ENCODE assay signal across 16 mouse cellular contexts in the genomic region with DNA sequence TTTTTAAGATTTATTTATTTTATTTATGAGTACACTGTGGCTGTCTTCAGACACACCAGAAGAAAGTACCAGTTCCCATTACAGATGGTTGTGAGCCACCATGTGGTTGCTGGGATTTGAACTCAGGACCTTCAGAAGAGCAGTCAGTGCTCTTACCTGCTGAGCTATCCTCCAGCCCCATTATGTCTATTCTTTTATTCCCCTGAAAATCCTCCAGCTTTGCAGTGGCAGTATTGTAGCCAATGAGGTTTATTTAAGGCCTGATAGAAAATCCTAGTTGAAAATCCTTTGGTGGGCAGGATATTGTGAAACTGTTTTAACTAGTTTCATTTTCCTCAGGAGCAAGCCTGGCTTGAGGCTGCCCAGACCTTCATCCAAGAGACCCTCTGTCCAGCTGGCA.
"Had no signal": no experiment of that assay in that cellular context is flagged by ENCODE, and none has a peak within 500 bp of the region (broad histone marks: within the 10 kb centered on the region; RNA-seq: fewer than 3 reads in every experiment).

No protein-coding gene starts in this region.

- DNase-seq: retina, postnatal 1 day; right cerebral cortex, adult 18-20 months; right cerebral cortex, postnatal 14 days; right cerebral cortex, postnatal 25 days; right cerebral cortex, postnatal 4 days; spleen, adult 18-20 months; thymus, adult 18-20 months; thymus, adult 2 months; thymus, postnatal 14 days; thymus, postnatal 25 days; thymus, postnatal 36 days; thymus, postnatal 4 days had no signal

- H3K4me2 ChIP-seq: neural tube, embryonic 13.5 days; neural tube, embryonic 15.5 days; stomach, embryonic 15.5 days had no signal

- H3K27ac ChIP-seq: neural tube, embryonic 13.5 days; neural tube, embryonic 15.5 days; stomach, embryonic 15.5 days; stomach, postnatal 0 days had no signal

- H3K9ac ChIP-seq: neural tube, embryonic 13.5 days; neural tube, embryonic 15.5 days; stomach, embryonic 15.5 days had no signal

- H3K4me3 ChIP-seq: neural tube, embryonic 13.5 days; neural tube, embryonic 15.5 days; stomach, embryonic 15.5 days had no signal

- H3K9me3 ChIP-seq: neural tube, embryonic 13.5 days; neural tube, embryonic 15.5 days; stomach, embryonic 15.5 days had no signal

- H3K27me3 ChIP-seq: neural tube, embryonic 13.5 days; neural tube, embryonic 15.5 days; stomach, embryonic 15.5 days had no signal
